Mouse (Mus musculus) thymus, postnatal 4 days (tissue): ENCODE data around the gene Chst14.
A peak's percentile ranks its signal among the peaks of the same experiment; 100 is the strongest.

Experiments
- DNase-seq: peaks from one replicate; pipeline ENCODE4 v3.0.0; 2021

Gene Chst14

GRCm38 (mm10) chr2:118972048-118972447 lies 45.8 kb downstream of the Chst14 start:
- DNase-seq, result no peak

- DNase-seq, result peak; percentile 90
Measured at GRCm38 (mm10) chr2:118972687-118973376, 46.5 kb downstream of the Chst14 start.

- no peak for DNase-seq
Measured at GRCm38 (mm10) chr2:118975855-118976254, 49.6 kb downstream of the Chst14 start.

GRCm38 (mm10) chr2:118976282-118976929 lies 50.1 kb downstream of the Chst14 start:
- peak; percentile 96 for DNase-seq

GRCm38 (mm10) chr2:118976941-118977340 lies 50.6 kb downstream of the Chst14 start:
- no peak for DNase-seq

GRCm38 (mm10) chr2:118978064-118978463 lies 51.8 kb downstream of the Chst14 start:
- DNase-seq, result peak; percentile 56
